Mouse (Mus musculus) heart, postnatal 0 days (tissue): ENCODE measurements around the gene Skap2.

Experiments used
- CTCF ChIP-seq: IDR thresholded peaks from 2 replicates; pipeline ENCODE4 v1.5.1; 2016; ENCODE audit warnings: antibody characterized with exemption, control low read depth, low read depth
- EP300 ChIP-seq: IDR thresholded peaks from 2 replicates; pipeline ENCODE4 v1.6.1; 2016; ENCODE audit warnings: antibody characterized with exemption, low read depth

GRCm38 (mm10) chr6:51825621-51826021 is 186.7 kb downstream of the Skap2 start:
- TF ChIP-seq EP300: no peak
- TF ChIP-seq CTCF: no peak
